Mouse (Mus musculus): ENCODE measurements around the gene Eif2b1.
A peak's percentile ranks its signal among the peaks of the same experiment; 100 is the strongest.
"Not testable (repeated sequence)": the region's sequence is repeated elsewhere in the genome, so short reads cannot be mapped to it uniquely, and the experiment has no call there.

Gene Eif2b1

DNA sequence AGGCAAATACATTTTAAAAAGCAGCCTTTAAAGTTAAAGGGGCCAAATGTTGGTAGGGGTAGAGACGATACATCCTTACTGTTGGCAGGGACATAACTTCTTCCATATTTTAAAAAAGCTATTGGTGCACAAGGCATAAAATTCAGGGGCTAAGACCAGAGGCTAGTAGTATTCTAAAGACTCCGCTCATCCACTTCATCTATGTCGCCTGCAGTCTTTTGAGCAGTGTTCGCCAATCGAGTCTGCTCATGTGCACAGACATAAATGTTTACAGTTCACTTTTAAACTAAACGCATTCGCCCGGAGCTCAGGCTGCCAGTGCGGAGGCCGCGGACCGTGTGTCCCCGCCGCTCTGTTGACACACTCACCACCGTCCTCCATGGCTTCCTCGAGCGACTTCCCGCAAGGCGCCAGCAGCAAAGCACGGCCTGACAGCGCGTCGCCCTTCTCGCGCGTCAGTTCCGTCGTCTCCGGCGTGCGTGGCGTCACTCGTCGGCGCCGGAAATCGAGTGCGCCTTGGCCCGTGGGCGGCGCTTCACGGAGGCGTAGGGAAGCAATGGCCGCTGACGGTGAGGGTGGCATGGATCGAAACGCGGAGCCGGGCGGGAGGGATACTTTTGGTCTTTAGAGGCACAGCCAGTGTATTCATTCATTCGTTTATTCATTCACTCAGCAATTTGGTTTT is at the start of gene Eif2b1, which contains the start of gene Gtf2h3:
Gene Eif2b1, minus strand, starts transcription at position 499 of the 685 bp plus-strand sequence.
Gene Gtf2h3, plus strand, starts transcription at position 508 of the 685 bp plus-strand sequence.
- Histone ChIP-seq H3K27me3 (ENCODE audit: control insufficient read depth, insufficient read depth, low read length, poor library complexity, severe bottlenecking) (no peaks in the 10 kb centered on the region), H3K36me3 (ENCODE audit: control insufficient read depth, insufficient read depth, low read length, poor library complexity, severe bottlenecking) (peaks cover 5% of the 10 kb centered on the region; the same call in 1 of the 2 replicates)
- peak; percentile 94 for DNase-seq (ENCODE audit: low read depth, low spot score)

DNA sequence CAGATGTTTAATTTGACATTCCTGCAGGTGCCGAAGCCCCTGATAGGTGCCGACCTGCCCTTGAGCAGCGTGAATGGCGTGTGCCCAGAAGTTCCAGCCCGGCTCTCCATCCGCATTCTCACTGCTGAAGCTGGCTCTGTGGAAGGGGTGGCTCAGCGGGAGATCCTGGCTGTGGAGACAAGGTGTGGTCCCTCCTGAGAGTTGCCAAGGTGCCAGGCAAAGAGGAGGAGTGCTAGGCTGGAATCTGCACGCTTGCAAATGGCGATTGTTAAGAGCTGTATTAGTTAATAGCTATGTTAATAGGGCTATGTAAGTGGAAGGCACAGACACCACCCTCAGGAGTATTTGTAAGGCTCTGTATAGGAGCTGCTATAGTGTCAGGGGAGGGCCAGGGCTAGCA is 45.4 kb upstream of the Eif2b1 start:
- no peaks in the 10 kb centered on the region for H3K27me3 ChIP-seq (ENCODE audit: control insufficient read depth, insufficient read depth, low read length, poor library complexity, severe bottlenecking)
- H3K36me3 ChIP-seq (ENCODE audit: control insufficient read depth, insufficient read depth, low read length, poor library complexity, severe bottlenecking), result no peaks in the 10 kb centered on the region
- no peak for DNase-seq (ENCODE audit: low read depth, low spot score)

DNA sequence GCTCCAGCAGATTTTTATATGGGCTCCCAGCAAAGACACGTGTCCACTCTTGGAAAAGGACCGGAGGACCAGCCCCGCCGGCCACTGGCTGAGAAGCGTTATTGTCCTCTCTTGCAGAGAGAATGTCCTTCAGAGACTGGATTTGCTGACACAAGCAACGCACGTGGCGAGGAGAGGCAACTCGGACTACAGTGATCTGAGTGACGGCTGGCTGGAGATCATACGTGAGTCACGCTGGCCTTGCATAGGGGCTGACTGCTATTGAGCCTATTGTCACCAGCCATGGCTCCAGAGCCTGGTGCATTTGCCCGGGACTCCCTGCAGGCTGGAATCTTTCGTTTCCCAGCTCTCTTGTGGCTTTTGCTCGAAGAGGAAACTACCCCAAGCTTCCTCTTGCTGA is 44.0 kb upstream of the Eif2b1 start:
- Histone ChIP-seq H3K36me3 (ENCODE audit: control insufficient read depth, insufficient read depth, low read length, poor library complexity, severe bottlenecking) (no peaks in the 10 kb centered on the region), H3K27me3 (ENCODE audit: control insufficient read depth, insufficient read depth, low read length, poor library complexity, severe bottlenecking) (no peaks in the 10 kb centered on the region)
- no peak for DNase-seq (ENCODE audit: low read depth, low spot score)

DNA sequence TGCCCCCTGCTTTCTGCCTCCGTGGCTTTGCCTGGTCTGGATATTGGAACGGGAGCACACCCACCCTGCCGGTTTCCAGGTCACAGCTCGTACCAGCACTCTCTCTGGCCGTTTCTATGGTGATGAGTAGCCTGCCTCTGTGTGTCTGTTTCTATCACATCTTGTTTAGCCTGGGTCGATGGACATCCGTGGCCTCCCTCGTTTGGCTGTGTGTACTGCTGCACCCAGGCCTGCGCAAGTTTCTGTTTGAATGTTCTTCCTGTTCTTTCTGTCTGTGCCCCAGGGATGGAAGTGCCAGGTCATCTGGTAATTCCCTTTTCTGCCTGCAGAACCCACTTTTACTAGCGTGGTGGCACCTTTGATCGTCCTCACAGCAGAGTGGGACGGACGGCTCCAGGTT is 42.4 kb upstream of the Eif2b1 start:
- DNase-seq (ENCODE audit: low read depth, low spot score), result no peak
- Histone ChIP-seq H3K36me3 (ENCODE audit: control insufficient read depth, insufficient read depth, low read length, poor library complexity, severe bottlenecking) (no peaks in the 10 kb centered on the region), H3K27me3 (ENCODE audit: control insufficient read depth, insufficient read depth, low read length, poor library complexity, severe bottlenecking) (no peaks in the 10 kb centered on the region)

DNA sequence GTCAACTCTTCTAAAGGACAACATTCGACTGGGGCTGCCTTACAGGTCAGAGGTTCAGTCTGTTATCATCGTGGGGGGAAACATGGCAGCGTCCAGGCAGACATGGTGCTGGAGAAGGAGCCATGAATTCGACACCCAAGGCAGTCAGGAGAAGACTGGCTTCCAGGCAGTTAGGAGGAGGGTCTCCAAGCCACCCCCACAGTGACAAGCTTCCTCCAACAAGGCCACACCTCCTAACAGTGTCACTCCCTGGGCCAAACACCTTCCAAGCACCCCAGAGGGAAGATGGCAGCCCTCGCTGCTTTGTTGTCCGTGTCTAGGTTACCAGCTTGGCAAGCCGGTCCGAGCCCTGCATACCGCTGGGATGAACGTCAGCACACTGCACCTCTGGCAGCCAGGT is 39.8 kb upstream of the Eif2b1 start:
- DNase-seq (ENCODE audit: low read depth, low spot score), result no peak
- no peaks in the 10 kb centered on the region for H3K27me3 ChIP-seq (ENCODE audit: control insufficient read depth, insufficient read depth, low read length, poor library complexity, severe bottlenecking)
- H3K36me3 ChIP-seq (ENCODE audit: control insufficient read depth, insufficient read depth, low read length, poor library complexity, severe bottlenecking), result no peaks in the 10 kb centered on the region

DNA sequence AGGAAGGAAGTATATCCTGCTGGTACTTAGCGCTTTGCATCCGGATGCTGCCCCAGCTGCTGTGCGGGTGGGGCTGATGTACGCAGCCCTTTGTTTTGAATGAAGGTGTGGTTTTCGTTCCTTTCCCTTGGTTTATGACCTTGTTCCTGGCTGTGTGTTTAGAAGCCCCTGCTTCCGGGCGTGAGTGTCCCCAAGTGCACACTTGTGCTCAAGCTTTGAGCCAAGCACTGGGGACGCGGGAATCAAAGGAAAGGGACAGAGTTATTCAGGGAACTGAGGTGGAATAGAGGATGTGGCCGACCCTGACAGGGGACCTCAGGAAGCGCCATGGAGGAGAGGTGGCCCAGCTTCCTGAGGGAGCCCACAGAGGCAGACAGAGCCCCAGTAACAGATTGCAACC is 35.8 kb upstream of the Eif2b1 start:
- Histone ChIP-seq H3K27me3 (ENCODE audit: control insufficient read depth, insufficient read depth, low read length, poor library complexity, severe bottlenecking) (no peaks in the 10 kb centered on the region), H3K36me3 (ENCODE audit: control insufficient read depth, insufficient read depth, low read length, poor library complexity, severe bottlenecking) (no peaks in the 10 kb centered on the region)
- DNase-seq (ENCODE audit: low read depth, low spot score), result no peak

DNA sequence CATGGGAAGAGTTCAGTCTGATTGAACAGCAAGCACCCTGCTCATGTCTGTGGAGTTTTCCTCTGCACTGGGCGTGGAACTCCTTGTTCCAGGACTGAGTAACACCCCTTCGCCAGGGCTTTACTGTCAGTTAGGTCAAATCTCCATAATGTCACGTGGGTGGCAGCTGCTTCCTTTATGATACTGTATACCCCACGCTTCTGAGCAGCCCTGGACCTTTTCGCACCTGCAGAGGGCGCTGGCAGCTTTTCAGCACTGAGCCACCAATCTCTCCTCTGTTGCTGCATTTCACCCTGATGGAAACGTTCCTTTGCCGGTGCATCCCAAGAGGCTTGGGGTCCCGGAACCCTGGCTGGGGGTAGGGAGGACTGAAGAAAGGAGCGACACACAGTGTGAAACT is 32.0 kb upstream of the Eif2b1 start:
- Histone ChIP-seq H3K36me3 (ENCODE audit: control insufficient read depth, insufficient read depth, low read length, poor library complexity, severe bottlenecking) (no peaks in the 10 kb centered on the region), H3K27me3 (ENCODE audit: control insufficient read depth, insufficient read depth, low read length, poor library complexity, severe bottlenecking) (no peaks in the 10 kb centered on the region)
- DNase-seq (ENCODE audit: low read depth, low spot score), result peak; percentile 41

DNA sequence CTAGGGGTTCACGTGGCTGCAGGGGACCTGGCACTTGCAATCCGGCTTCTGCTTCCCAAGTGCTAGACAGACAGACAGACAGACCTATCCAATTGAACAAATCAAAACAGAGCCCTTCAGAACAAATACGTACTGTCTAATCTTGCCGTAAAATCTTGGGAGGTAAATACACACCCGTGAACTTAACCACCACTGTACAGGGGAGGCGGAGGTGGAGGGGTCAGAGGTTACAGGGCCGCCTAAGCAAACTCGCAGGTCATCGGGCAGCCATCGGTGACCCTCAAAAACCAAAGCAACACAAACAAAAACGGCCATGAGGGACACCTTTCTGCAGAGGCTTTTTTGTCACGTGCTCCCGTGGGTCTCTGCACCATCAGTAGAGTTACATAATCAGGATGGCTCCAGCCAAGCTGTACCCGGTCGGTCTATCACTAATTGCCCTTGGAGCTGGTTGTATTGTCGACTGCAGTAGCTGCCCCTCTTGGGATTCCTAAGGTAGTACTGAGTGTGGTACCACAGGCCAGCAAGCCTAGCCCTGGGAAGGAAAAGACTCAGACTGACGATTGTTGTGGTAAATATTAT is 26.2 kb upstream of the Eif2b1 start:
- Histone ChIP-seq H3K27me3 (ENCODE audit: control insufficient read depth, insufficient read depth, low read length, poor library complexity, severe bottlenecking) (no peaks in the 10 kb centered on the region), H3K36me3 (ENCODE audit: control insufficient read depth, insufficient read depth, low read length, poor library complexity, severe bottlenecking) (no peaks in the 10 kb centered on the region)
- DNase-seq (ENCODE audit: low read depth, low spot score), result no peak

DNA sequence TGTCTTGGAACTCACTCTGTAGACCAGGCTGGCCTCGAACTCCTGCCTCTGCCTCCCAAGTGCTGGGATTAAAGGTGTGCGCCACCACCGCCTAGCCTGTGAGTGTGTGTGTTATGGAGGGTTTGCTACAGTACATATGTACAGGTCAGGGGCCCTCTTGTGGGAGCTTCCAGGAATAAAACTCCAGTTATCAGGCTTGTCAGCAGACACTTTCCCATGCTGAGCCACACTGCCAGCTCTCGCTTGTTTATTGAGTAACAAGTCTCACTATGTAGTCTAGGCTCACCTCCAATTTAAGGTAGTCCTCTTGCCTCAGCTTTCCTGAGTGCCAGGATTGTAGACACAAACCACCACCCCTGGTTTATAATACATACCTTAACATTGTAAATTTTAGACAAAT is 25.4 kb upstream of the Eif2b1 start:
- no peak for DNase-seq (ENCODE audit: low read depth, low spot score)
- no peaks in the 10 kb centered on the region for H3K27me3 ChIP-seq (ENCODE audit: control insufficient read depth, insufficient read depth, low read length, poor library complexity, severe bottlenecking)
- H3K36me3 ChIP-seq (ENCODE audit: control insufficient read depth, insufficient read depth, low read length, poor library complexity, severe bottlenecking), result no peaks in the 10 kb centered on the region

DNA sequence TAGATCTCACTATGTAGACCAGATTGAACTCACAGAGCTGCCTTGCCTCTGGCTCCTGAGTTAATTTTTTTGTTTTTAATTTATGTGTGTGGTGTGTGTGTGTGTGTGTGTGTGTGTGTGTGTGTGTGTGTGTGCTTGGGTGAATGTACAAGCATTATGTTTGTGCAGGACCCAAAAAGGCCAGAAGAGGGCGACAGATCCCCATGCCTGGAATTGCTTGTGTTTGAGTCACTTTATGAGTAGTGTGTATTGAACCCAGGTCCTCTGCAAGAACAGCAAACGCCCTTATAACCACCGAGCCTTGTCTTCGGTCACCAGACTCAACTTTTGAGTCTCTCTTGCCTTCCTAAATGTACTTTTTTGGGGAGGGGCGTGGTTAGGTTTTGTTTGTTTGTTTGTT is 23.4 kb upstream of the Eif2b1 start:
- DNase-seq (ENCODE audit: low read depth, low spot score), result peak; percentile 66
- no peaks in the 10 kb centered on the region for H3K36me3 ChIP-seq (ENCODE audit: control insufficient read depth, insufficient read depth, low read length, poor library complexity, severe bottlenecking)
- H3K27me3 ChIP-seq (ENCODE audit: control insufficient read depth, insufficient read depth, low read length, poor library complexity, severe bottlenecking), result no peaks in the 10 kb centered on the region

DNA sequence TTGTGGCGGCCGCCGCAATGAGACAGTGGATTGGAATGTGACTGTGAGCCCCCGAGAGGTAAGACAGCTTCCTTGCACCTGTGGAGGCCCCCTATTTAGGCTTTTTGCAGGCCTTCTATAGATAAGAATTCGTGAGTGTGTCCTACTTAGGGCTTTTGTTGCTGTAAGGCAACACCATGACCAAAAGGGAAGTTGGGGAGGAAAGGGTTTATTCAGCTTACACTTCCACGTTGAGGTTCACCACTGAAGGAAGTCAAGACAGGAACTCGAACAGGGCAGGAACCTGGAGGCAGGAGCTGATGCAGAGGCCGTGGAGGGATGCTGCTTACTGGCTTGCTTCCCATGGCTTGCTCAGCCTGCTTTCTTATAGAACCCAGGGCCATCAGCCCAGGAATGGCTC is 20.8 kb upstream of the Eif2b1 start:
- not testable (repeated sequence) for H3K27me3 ChIP-seq (ENCODE audit: control insufficient read depth, insufficient read depth, low read length, poor library complexity, severe bottlenecking); DNase-seq (ENCODE audit: low read depth, low spot score); H3K36me3 ChIP-seq (ENCODE audit: control insufficient read depth, insufficient read depth, low read length, poor library complexity, severe bottlenecking)

DNA sequence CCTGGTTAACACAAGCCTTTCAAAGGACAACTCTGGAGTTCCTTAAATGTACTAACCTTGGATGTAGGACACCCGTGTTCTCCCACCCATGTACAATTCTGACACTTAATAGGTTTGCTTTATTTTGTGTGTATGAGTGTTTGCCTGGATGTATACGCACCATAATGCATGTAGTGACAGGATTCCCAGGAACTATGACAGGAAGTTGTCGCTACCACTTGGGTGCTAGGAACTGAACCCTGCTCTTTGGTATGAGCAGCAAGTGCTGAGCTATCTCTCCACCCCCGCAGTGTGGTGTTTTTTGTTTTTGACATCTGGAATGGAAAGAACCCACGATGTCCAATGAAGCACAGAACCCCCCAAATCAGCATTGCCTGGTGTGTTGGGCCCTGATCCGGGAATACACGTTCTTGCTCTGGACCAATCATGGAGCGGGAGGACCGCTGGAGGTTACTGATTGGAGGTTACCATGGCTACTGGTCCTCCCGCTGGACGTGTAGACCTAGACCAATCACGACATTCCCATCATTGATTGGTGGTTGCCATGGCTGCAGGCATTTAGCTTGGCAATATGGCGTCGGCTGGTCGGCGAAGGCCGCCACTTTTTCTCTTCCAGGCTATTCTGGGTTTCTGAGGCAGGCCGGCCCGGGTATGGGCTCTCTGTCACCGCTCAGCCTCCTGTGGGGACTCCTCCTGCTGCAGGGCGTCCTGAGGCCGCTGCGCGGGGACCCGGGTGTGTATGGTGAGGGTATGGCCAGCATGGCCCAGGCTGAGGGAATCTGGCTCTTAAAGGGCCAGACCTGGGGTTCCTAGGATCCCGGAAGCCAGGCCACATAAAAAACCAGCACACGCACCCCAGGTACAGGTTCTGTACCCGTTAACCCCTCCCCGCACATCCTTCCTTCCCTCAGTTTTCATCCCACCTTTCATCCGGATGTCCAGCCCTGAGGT is 19.6 kb upstream of the Eif2b1 start:
- DNase-seq (ENCODE audit: low read depth, low spot score), result peak; percentile 85
- Histone ChIP-seq H3K36me3 (ENCODE audit: control insufficient read depth, insufficient read depth, low read length, poor library complexity, severe bottlenecking) (0 out of 2 replicates have a peak, but pooled peaks cover 3% of the 10 kb centered on the region), H3K27me3 (ENCODE audit: control insufficient read depth, insufficient read depth, low read length, poor library complexity, severe bottlenecking) (no peaks in the 10 kb centered on the region)

DNA sequence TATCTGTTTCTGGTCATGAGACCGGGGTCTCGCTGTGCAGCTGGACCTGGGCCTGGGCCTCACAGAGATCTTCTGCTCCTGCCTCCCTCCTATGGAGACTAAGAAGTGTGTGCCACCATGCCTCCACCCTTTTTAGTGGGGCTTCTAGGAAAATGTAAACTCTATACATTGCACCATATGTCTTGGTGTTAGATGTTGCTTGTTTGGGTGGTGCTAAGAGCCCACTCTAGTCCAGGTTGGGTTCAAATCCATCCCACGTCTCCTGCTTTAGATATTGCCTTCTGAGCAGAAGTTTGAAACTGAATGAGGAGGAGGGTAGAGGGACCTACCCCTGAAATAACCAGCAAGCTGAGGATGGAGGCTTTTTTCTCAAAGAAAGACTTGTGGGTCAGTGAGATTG is 13.8 kb upstream of the Eif2b1 start:
- H3K27me3 ChIP-seq (ENCODE audit: control insufficient read depth, insufficient read depth, low read length, poor library complexity, severe bottlenecking), result no peaks in the 10 kb centered on the region

DNA sequence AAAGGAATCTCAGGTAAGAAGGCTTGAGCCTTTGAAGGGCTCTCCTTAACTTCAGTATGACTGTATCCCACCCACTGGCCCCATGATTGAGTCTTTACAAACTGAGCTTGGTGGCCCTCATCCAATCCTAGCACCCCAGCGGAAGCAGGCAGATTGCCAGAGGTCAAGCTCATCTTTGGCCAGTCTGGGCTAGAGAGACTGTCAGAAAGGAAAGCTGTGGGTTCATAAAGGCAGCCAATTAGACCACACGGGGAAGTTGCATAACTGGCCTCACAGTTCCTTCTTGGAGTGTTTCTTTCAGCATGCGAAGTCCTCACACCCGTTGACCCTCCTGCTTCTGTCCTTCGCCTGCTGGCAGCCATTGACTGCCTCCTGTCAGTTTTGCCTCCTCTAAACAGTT is 3.6 kb upstream of the Eif2b1 start:
- no peaks in the 10 kb centered on the region for H3K27me3 ChIP-seq (ENCODE audit: control insufficient read depth, insufficient read depth, low read length, poor library complexity, severe bottlenecking)
- DNase-seq (ENCODE audit: low read depth, low spot score), result no peak
- H3K36me3 ChIP-seq (ENCODE audit: control insufficient read depth, insufficient read depth, low read length, poor library complexity, severe bottlenecking), result peaks cover 3% of the 10 kb centered on the region; the same call in 1 of the 2 replicates

More for the DNA sequence above, 13.8 kb upstream of the Eif2b1 start:
- 0 out of 2 replicates have a peak, but pooled peaks cover 3% of the 10 kb centered on the region for H3K36me3 ChIP-seq (ENCODE audit: control insufficient read depth, insufficient read depth, low read length, poor library complexity, severe bottlenecking)
- no peak for DNase-seq (ENCODE audit: low read depth, low spot score)

DNA sequence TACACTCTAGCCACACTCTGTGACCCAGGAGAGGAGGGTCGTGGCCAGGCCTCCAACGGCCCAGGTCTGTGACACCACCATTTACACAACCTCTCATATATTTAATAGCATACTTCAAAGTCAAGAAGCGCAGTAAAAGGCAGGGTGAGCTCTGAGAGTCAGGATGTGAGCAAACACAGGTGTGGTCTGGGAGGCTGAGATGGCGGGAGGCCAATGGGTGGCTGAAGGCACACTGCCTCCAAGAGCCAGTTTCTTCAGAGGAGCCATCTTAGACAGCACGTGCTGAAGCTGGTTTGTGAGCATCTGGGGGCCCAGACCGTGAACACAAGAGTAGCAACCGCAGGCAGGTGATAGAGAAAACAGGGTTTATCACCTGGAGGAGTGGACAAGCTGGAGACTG is 3.5 kb downstream of the Eif2b1 start:
- Histone ChIP-seq H3K36me3 (ENCODE audit: control insufficient read depth, insufficient read depth, low read length, poor library complexity, severe bottlenecking) (peaks cover 18% of the 10 kb centered on the region), H3K27me3 (ENCODE audit: control insufficient read depth, insufficient read depth, low read length, poor library complexity, severe bottlenecking) (no peaks in the 10 kb centered on the region)
- no peak for DNase-seq (ENCODE audit: low read depth, low spot score)

All from splenic B cell, adult 2 months (primary cell).